Mouse (Mus musculus) CH12.LX (cell line): ENCODE results near the gene Rnf208. TPM values are rescaled to one million over a fixed set of nuclear protein-coding genes. Genes with fewer than 3 reads are reported as not detected.

Source experiments
- DNase-seq: peaks from one replicate; pipeline ENCODE4 v3.0.0-alpha.2; 2013; ENCODE audit errors: extremely low read depth
- H3K27ac ChIP-seq: 2 replicates; pipeline ENCODE4 v1.5.1; 2012; ENCODE audit warnings: low read depth, mild to moderate bottlenecking, control low read depth, moderate library complexity; ENCODE audit not compliant: insufficient read depth
- H3K27me3 ChIP-seq: replicated peaks from 2 replicates; pipeline ENCODE3; 2012; ENCODE audit warnings: inconsistent platforms
- H3K36me3 ChIP-seq, 2 experiments: replicated peaks in 1 of 2; 2 replicates each; pipeline versions ENCODE3 to v1.6.1; 2012; ENCODE audit warnings: inconsistent platforms in 1 of 2, low read length in 1 of 2, mild to moderate bottlenecking in 1 of 2, mixed read lengths in 1 of 2, moderate library complexity in 1 of 2; ENCODE audit not compliant: control insufficient read depth in 1 of 2, insufficient read depth in 1 of 2
- H3K4me1 ChIP-seq, 2 experiments: 2 replicates each; pipeline ENCODE4 v1.6.1; 2012; ENCODE audit warnings: inconsistent platforms in 1 of 2, moderate library complexity in 1 of 2; ENCODE audit not compliant: insufficient read depth in 2 of 2, control insufficient read depth in 1 of 2
- H3K4me2 ChIP-seq: 2 replicates; pipeline ENCODE4 v1.6.1; 2012; ENCODE audit warnings: low read depth, mild to moderate bottlenecking, control low read depth; ENCODE audit not compliant: poor library complexity, insufficient read depth, severe bottlenecking
- H3K4me3 ChIP-seq, 3 experiments: fragments of 150-350 bp in 1 of 3; sonication (generic) in 1 of 3; replicated peaks in 1 of 3; 2 replicates each; pipeline versions ENCODE3 to v1.5.1; 2011 to 2012; ENCODE audit warnings: low read depth in 2 of 3, low read length in 2 of 3, mild to moderate bottlenecking in 2 of 3, moderate library complexity in 2 of 3, control low read depth in 1 of 3, improper control_type of control experiment in 1 of 3, inconsistent platforms in 1 of 3, mixed read lengths in 1 of 3; ENCODE audit not compliant: poor library complexity in 1 of 3
- H3K79me2 ChIP-seq: replicated peaks from 2 replicates; pipeline ENCODE4 v1.6.1; 2012; ENCODE audit warnings: mild to moderate bottlenecking, moderate library complexity; ENCODE audit not compliant: control insufficient read depth, poor library complexity, insufficient read depth, severe bottlenecking; ENCODE audit errors: extremely low read depth
- H3K9ac ChIP-seq: 2 replicates; pipeline ENCODE4 v1.6.1; 2012; ENCODE audit warnings: low read depth, mild to moderate bottlenecking, control low read depth, moderate library complexity; ENCODE audit not compliant: insufficient read depth
- H3K9me3 ChIP-seq: replicated peaks from 2 replicates; pipeline ENCODE3; 2012; ENCODE audit warnings: low read length, inconsistent platforms, mixed read lengths
- BHLHE40 ChIP-seq: IDR thresholded peaks from 2 replicates; pipeline ENCODE4 v1.6.1; 2011; ENCODE audit warnings: mild to moderate bottlenecking, low read depth, low read length, improper control_type of control experiment
- CHD1 ChIP-seq: IDR thresholded peaks from 2 replicates; pipeline ENCODE4 v1.6.1; 2012; ENCODE audit warnings: low read depth, low read length, improper control_type of control experiment, inconsistent platforms
- E2F4 ChIP-seq: IDR thresholded peaks from 2 replicates; pipeline ENCODE4 v1.6.1; 2011; ENCODE audit warnings: low read depth, low read length, improper control_type of control experiment; ENCODE audit not compliant: insufficient replicate concordance
- ELF1 ChIP-seq: IDR thresholded peaks from 2 replicates; pipeline ENCODE4 v1.6.1; 2014; ENCODE audit warnings: low read depth, mild to moderate bottlenecking, inconsistent platforms, low read length, improper control_type of control experiment
- EP300 ChIP-seq: IDR thresholded peaks from 2 replicates; pipeline ENCODE4 v1.6.1; 2011; ENCODE audit warnings: low read length, improper control_type of control experiment
- GABPA ChIP-seq: IDR thresholded peaks from 2 replicates; pipeline ENCODE4 v1.6.1; 2012; ENCODE audit warnings: low read depth, low read length, improper control_type of control experiment, inconsistent platforms; ENCODE audit not compliant: insufficient replicate concordance
- HCFC1 ChIP-seq: IDR thresholded peaks from 2 replicates; pipeline ENCODE4 v1.6.1; 2012; ENCODE audit warnings: low read depth, mild to moderate bottlenecking, inconsistent platforms, low read length, improper control_type of control experiment
- MAFK ChIP-seq: IDR thresholded peaks from 2 replicates; pipeline ENCODE4 v1.6.1; 2011; ENCODE audit warnings: low read length, improper control_type of control experiment; ENCODE audit not compliant: insufficient replicate concordance
- MXI1 ChIP-seq: IDR thresholded peaks from 2 replicates; pipeline ENCODE4 v1.6.1; 2011; ENCODE audit warnings: mild to moderate bottlenecking, low read depth, low read length, improper control_type of control experiment
- MYC ChIP-seq: IDR thresholded peaks from 2 replicates; pipeline ENCODE4 v1.6.1; 2011; ENCODE audit warnings: low read depth, mild to moderate bottlenecking, improper control_type of control experiment, low read length
- POLR2AphosphoS2 ChIP-seq: IDR thresholded peaks from 2 replicates; pipeline ENCODE4 v1.6.1; 2011; ENCODE audit warnings: low read depth, low read length, improper control_type of control experiment
- RCOR1 ChIP-seq: conservative IDR thresholded peaks from 2 replicates; pipeline ENCODE4 v1.6.1; 2012; ENCODE audit warnings: low read depth, mild to moderate bottlenecking, inconsistent platforms, low read length, improper control_type of control experiment
- TCF12 ChIP-seq: IDR thresholded peaks from 2 replicates; pipeline ENCODE4 v1.6.1; 2014; ENCODE audit warnings: low read depth, mild to moderate bottlenecking, inconsistent platforms, low read length, improper control_type of control experiment
- UBTF ChIP-seq: IDR thresholded peaks from 2 replicates; pipeline ENCODE4 v1.6.1; 2012; ENCODE audit warnings: low read depth, mild to moderate bottlenecking, inconsistent platforms, low read length, improper control_type of control experiment, moderate library complexity
- USF1 ChIP-seq: IDR thresholded peaks from 2 replicates; pipeline ENCODE4 v1.6.1; 2014; ENCODE audit warnings: low read depth, mild to moderate bottlenecking, inconsistent platforms, low read length, improper control_type of control experiment
- ZKSCAN1 ChIP-seq: IDR thresholded peaks from 2 replicates; pipeline ENCODE4 v1.6.1; 2012; ENCODE audit warnings: low read depth, inconsistent platforms, low read length, improper control_type of control experiment, borderline replicate concordance
- ZMIZ1 ChIP-seq: IDR thresholded peaks from 2 replicates; pipeline ENCODE4 v1.6.1; 2012; ENCODE audit warnings: low read depth, mild to moderate bottlenecking, inconsistent platforms, low read length, improper control_type of control experiment
- ZNF384 ChIP-seq: IDR thresholded peaks from 2 replicates; pipeline ENCODE4 v1.6.1; 2012; ENCODE audit warnings: low read depth, low read length, improper control_type of control experiment, inconsistent platforms
- dilution Hi-C: fragments of 300-500 bp; cut with MboI; formaldehyde crosslinking; loops from 2 replicates; pipeline ENCODE4 v1.14.3; 2020; ENCODE audit warnings: low sequenced_read_pairs; ENCODE audit not compliant: extremely low pct_unique_long_range_greater_than_20kb, extremely low pct_ligation_motif_present
- in situ Hi-C: fragments of 300-500 bp; cut with MboI; formaldehyde crosslinking; loops from 3 replicates; pipeline ENCODE4 v1.14.3; 2019; ENCODE audit warnings: low sequenced_read_pairs, low pct_ligation_motif_present, low pct_unique_long_range_greater_than_20kb, mixed read lengths
- polyA plus RNA-seq: library from polyadenylated mRNA; unstranded; fragments of >175 nt; gene quantifications from 2 replicates; pipeline ENCODE4 v1.2.1, GENCODE M21; 2012; ENCODE audit warnings: low read depth; ENCODE audit not compliant: insufficient read length
- total RNA-seq, 2 experiments: library from RNA; depleted of rRNA; stranded (reverse); fragments of 300-350 nt in 1 of 2; fragments of >200 nt in 1 of 2; gene quantifications; 2 replicates each; pipeline ENCODE4 v1.2.3; 2012 to 2014

The Rnf208 gene
- total and polyA plus RNA-seq, 3 experiments, result 0.34 to 1.7 (median 1.4) TPM

DNA sequence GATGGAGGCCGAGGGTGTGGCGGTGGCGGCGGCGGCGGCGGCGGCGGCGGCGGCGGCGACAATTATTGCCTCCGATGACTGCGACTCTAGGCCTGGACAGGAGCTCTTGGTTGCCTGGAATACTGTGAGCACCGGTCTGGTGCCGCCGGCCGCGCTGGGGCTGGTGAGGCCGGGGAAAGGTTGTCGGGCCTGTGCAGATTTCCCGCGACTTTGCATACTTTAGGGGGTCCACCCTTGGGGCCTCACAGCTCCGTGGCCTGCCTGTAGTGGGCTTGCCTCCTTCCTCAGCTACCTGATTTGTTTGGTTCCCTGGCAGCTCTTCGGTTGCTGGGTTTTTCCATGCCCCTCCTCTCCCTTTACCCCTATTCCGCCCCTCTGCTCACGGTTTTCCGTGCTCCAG is 30.5 kb downstream of the Rnf208 start:
- no peak for DNase-seq
- dilution Hi-C loops, result no loop called here
- Histone ChIP-seq H3K27me3 (no peaks in the 10 kb centered on the region), H3K36me3 (peaks cover 37 to 75% of the 10 kb centered on the region in 2 experiments), H3K4me3 (peak overlapping the region; percentile 79 to 97 (median 91)), H3K9ac (peak overlapping the region; percentile 68), H3K4me1 (peaks cover 6 to 47% of the 10 kb centered on the region in 2 experiments; a peak in 3 of 4 replicates), H3K79me2 (peaks cover 19% of the 10 kb centered on the region), H3K27ac (no peak overlapping the region), H3K4me2 (peak overlapping the region; percentile 39; the same call in 1 of the 2 replicates), H3K9me3 (no peaks in the 10 kb centered on the region)
- in situ Hi-C loops, result loop anchor here (10.0 kb wide), 1 partner anchor 62 kb away; the partner anchor contains the start of gene Man1b1
- TF ChIP-seq UBTF (no peak), HCFC1 (no peak), MYC (no peak), USF1 (no peak), ZMIZ1 (no peak), CHD1 (no peak), POLR2AphosphoS2 (no peak), MAFK (no peak), ZNF384 (no peak)

DNA sequence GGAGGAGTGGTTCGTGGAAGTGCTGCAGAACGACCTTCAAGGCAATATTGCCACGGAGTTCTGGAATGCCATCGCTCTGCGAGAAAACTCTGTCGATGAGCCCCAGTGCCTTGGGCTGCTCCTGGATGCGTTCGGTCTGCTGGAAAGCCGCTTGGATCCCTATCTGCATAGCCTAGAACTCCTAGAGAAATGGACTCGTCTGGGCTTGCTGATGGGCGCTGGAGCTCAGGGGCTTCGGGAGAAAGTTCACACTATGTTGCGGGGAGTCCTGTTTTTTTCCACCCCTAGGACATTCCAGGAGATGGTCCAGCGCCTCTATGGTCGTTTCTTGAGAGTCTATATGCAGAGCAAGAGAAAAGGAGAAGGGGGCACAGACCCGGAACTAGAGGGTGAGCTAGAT is 31.0 kb downstream of the Rnf208 start:
- Histone ChIP-seq H3K27ac (no peak overlapping the region), H3K4me1 (peaks cover 5 to 42% of the 10 kb centered on the region in 2 experiments; a peak in 3 of 4 replicates), H3K4me2 (peak overlapping the region; percentile 39), H3K9me3 (no peaks in the 10 kb centered on the region), H3K4me3 (peak overlapping the region; percentile 79 to 97 (median 91)), H3K27me3 (no peaks in the 10 kb centered on the region), H3K36me3 (peaks cover 41 to 78% of the 10 kb centered on the region in 2 experiments), H3K9ac (peak overlapping the region; percentile 68), H3K79me2 (peaks cover 19% of the 10 kb centered on the region)
- in situ Hi-C loops, result loop anchor here (10.0 kb wide), 1 partner anchor 62 kb away; the partner anchor contains the start of gene Man1b1
- TF ChIP-seq CHD1, result no peak
- no peak for TF ChIP-seq POLR2AphosphoS2
- no peak for TF ChIP-seq MAFK
- TF ChIP-seq ELF1, result no peak
- TF ChIP-seq ZKSCAN1, result no peak
- TF ChIP-seq BHLHE40, result no peak
- TF ChIP-seq EP300, result no peak
- no peak for TF ChIP-seq ZNF384
- TF ChIP-seq HCFC1, result no peak
- TF ChIP-seq RCOR1, result no peak
- no peak for TF ChIP-seq TCF12
- TF ChIP-seq E2F4, result no peak
- TF ChIP-seq GABPA, result no peak
- no peak for TF ChIP-seq MXI1
- dilution Hi-C loops, result no loop called here
- no peak for DNase-seq
